Mouse (Mus musculus) cerebral cortex, adult 2 months (tissue): ENCODE measurements around the gene C2cd2l.

Experiments
- WGBS: fragments of 180-500 bp; shearing (Covaris S2); methylation state at CpG from one replicate; pipeline ENCODE4 v1.1.7; 2018; 5-methylcytosine and 5-hydroxymethylcytosine counted together

The C2cd2l gene

DNA sequence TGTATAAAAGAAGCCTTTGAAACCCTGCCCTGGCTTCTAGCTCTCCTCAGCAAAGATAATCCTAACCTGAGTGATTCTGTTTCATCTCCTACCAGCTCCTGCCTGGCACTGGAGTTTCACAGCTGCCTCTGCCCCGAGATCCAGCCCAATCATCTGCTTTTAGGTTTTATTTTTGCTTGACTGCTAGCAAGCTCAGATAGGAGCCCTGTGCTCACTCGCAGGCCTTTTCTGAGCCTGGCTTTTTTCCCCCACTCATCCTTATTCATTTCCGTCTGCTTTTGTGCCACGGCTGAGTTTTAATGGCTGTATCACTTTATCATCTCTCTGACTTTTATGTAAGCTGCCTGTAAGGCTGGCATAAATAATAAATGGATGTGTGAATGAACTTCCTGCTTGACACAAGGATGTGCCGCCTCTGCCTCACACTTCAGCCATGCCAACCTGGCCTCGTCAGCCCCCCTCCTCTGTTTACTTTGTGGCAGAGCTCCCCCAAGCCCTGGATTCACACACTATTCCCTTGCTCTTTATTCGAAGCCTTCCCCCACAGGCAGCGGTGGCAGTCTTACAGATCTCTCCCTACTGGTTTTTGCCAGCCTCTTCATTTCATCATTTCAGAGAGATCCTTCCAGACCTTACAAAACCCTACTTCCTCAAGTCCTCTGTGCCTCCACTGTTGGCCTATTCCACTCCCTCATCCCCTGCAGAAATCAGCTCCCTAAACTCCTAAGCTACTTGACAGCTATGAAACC lies 53.4 kb downstream of the C2cd2l start:
- WGBS = 27% methylated on average over 8 of the region's 8 CpGs

GRCm38 (mm10) chr9:44261388-44261787 lies 58.7 kb downstream of the C2cd2l start:
- 88% methylated on average over 14 of the region's 14 CpGs for WGBS
